Mouse (Mus musculus): ENCODE results near the gene Btbd19. TPM values are rescaled to one million over a fixed set of nuclear protein-coding genes. Genes with fewer than 3 reads are reported as not detected.

Btbd19 gene
- polyA plus RNA-seq, 1 experiment from 2014 or later, result 4.9 TPM

DNA sequence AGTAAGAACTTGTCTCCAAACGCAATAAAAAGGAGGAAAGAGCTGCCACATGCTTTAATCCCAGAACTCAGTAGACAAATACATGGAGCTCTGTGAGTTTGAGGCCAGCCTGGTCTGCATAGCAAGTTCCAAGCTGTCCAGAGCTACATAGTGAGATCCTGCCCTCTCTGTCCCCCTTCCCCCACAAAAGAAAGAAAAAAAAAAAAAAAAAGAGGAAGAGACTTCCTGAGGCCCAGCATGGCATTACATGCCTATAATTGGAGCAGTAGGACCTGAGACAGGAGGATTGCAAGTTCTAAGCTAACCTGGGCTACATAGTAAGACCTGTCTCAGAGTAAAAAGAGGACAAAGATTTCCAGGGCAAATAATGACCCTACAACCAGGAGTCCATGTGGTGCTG, 55.9 kb downstream of the Btbd19 start:
- H3K27ac ChIP-seq, result no peak overlapping the region
- no peak for TF ChIP-seq CTCF (IDR thresholded peaks at IDR 0.05; ENCODE audit: low read depth)
- H3K9ac ChIP-seq (ENCODE audit: low read depth, low read length), result no peak overlapping the region
- no peak for ATAC-seq (replicated peaks; ENCODE audit: low FRiP score, low read depth)
- no peaks in the 10 kb centered on the region for H3K9me3 ChIP-seq (replicated peaks; ENCODE audit: low read length)
- no peaks in the 10 kb centered on the region for H3K27me3 ChIP-seq (ENCODE audit: insufficient read depth, low read length)
- DNase-seq (ENCODE audit: low spot score), result no peak
- 92% methylated on average over 1 of the region's 1 CpGs for WGBS
- H3K36me3 ChIP-seq (ENCODE audit: insufficient read depth, low read length), result peaks cover 45% of the 10 kb centered on the region
- no peak overlapping the region for H3K4me3 ChIP-seq (replicated peaks; ENCODE audit: low read depth, low read length)
- H3K4me1 ChIP-seq (replicated peaks; ENCODE audit: insufficient read depth, low read length), result no peaks in the 10 kb centered on the region
- no peak overlapping the region for H3K4me2 ChIP-seq (ENCODE audit: low read length)

Small RNAs within 50 kb of the gene (microRNA-seq; reads per million reads assigned to microRNA genes)
- not detected for gene Gm22398

Other genes starting within 250 kb of the Btbd19 start
- 1.4 and 1.5 TPM in 2 replicates for gene Zswim5, start 248.3 kb downstream of the Btbd19 start, polyA plus RNA-seq (2015; fragmentation: Nextera tagmentation; extraction: Ambion mirVana)
- gene Urod, start 131.3 kb downstream of the Btbd19 start, polyA plus RNA-seq (2015; fragmentation: Nextera tagmentation; extraction: Ambion mirVana), result 91.1 and 92.5 TPM in 2 replicates
- gene Hectd3, start 130.4 kb downstream of the Btbd19 start, polyA plus RNA-seq (2015; fragmentation: Nextera tagmentation; extraction: Ambion mirVana), result 9.5 and 10.3 TPM in 2 replicates
- gene Eif2b3, start 106.3 kb downstream of the Btbd19 start, polyA plus RNA-seq (2015; fragmentation: Nextera tagmentation; extraction: Ambion mirVana), result 41.0 and 44.9 TPM in 2 replicates
- gene Ptch2, start 29.6 kb downstream of the Btbd19 start, polyA plus RNA-seq (2015; fragmentation: Nextera tagmentation; extraction: Ambion mirVana), result 4.0 TPM in 2 replicates
- gene Tctex1d4, start 1.1 kb upstream of the Btbd19 start, polyA plus RNA-seq (2015; fragmentation: Nextera tagmentation; extraction: Ambion mirVana), result 0.24 TPM in 1 of 2 replicates, not detected in the other
- gene Plk3, start 8.2 kb upstream of the Btbd19 start, polyA plus RNA-seq (2015; fragmentation: Nextera tagmentation; extraction: Ambion mirVana), result 3.7 and 4.0 TPM in 2 replicates
- gene Rps8, start 30.5 kb upstream of the Btbd19 start, polyA plus RNA-seq (2015; fragmentation: Nextera tagmentation; extraction: Ambion mirVana), result 988 and 1,137 TPM in 2 replicates
- gene Kif2c, start 56.9 kb upstream of the Btbd19 start, polyA plus RNA-seq (2015; fragmentation: Nextera tagmentation; extraction: Ambion mirVana), result 24.6 and 27.2 TPM in 2 replicates
- gene Tmem53, start 126.2 kb upstream of the Btbd19 start, polyA plus RNA-seq (2015; fragmentation: Nextera tagmentation; extraction: Ambion mirVana), result 34.4 and 40.5 TPM in 2 replicates
- 0.18 and 0.59 TPM in 2 replicates for gene Armh1, start 126.4 kb upstream of the Btbd19 start, polyA plus RNA-seq (2015; fragmentation: Nextera tagmentation; extraction: Ambion mirVana)

Data from kidney, postnatal 0 days (tissue).